7 mouse cellular contexts compared by ENCODE assay signal in the genomic region with DNA sequence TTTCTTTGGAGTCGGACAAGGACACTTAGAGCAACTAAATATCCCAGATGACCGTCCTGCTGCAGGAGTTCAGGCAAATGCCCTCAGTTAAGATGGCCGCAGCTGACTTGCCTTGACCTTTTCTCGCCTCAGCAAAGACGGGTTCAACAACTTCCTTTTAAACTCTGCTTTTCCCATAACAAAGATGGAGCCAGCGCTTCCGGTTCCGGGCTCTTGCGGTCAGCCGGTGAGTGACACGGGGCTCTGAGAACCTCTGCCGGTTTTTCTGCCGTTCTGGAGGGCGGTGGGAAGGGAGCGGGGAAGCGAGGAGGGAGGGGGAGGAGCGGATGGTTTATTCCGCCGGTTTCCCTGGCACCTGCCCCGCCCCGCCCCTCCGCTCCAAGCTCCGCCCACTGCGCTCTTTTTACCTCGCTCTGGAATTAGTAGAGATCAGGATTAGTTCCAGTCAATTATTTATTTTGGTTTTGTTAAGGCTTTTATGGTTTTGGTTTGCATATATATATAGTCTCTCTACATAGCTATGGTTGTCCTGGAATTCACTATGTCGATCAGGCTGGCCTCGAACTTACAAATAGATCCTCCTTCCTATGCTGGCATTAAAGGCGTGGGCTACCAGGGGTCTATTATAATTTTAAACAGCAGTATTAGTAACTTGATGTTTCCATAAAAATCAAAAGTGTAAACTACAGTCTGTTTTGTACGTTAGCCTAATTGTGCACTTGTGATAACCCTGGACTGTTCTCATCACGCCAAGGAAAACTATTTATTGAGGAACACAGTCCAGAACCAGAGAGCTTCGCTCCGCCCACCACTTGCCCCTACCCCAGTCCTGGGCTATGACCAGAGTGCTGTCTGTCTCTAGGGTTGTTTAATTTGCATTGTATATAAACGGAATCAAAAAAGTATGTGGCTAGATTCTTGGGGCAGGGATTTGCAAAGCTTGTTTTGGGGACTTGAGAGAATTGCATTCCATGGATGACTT. TPM values are rescaled to one million over a fixed set of nuclear protein-coding genes. Genes with fewer than 3 reads are reported as not detected.
DNase-seq lines count a peak whose midpoint lies in the region; ATAC-seq lines count a peak whose summit lies in the region.

A gene (plus strand): TSS at position 176 of the 982 bp plus-strand sequence.

- no peaks in the 10 kb centered on the region for H3K27me3 ChIP-seq in intestine, embryonic 16.5 days (replicated peaks; ENCODE audit: control insufficient read depth, insufficient read depth, low read length)
- H3K27me3 ChIP-seq in midbrain, embryonic 11.5 days (ENCODE audit: control insufficient read depth, insufficient read depth, low read length): no peaks in the 10 kb centered on the region

- H3K27ac ChIP-seq in intestine, embryonic 16.5 days (ENCODE audit: low read length): peak within 1 kb of the TSS; percentile 78
- no peak within 1 kb of the TSS for H3K27ac ChIP-seq in midbrain, embryonic 11.5 days (ENCODE audit: low read depth, low read length)

- intact Hi-C loops in left cerebral cortex, postnatal 36 days (cut with DNase I): loop anchor here (2.0 kb wide), 2 partner anchors 80 to 110 kb away; no protein-coding TSS in a partner anchor

- peak within 1 kb of the TSS; percentile 65 for H3K9ac ChIP-seq in intestine, embryonic 16.5 days (ENCODE audit: low read depth, low read length)
- peak within 1 kb of the TSS; percentile 52 for H3K9ac ChIP-seq in midbrain, embryonic 11.5 days (ENCODE audit: low read length)

- ATAC-seq in intestine, embryonic 16.5 days: peak; percentile 94
- ATAC-seq in midbrain, embryonic 11.5 days (ENCODE audit: low FRiP score): peak; percentile 94

- peak; percentile 93 for DNase-seq in adrenal gland, adult 8-10 months
- peak; percentile 87 for DNase-seq in embryo, embryonic 9.5 days (ENCODE audit: extremely low spot score)
- DNase-seq in gastrocnemius, postnatal 4 days (ENCODE audit: low spot score in 2 of 2): peak; percentile 61 to 84
- peak; percentile 85 to 90 for DNase-seq in left cerebral cortex, postnatal 36 days (ENCODE audit: low spot score in 2 of 2)
- DNase-seq in midbrain, embryonic 11.5 days (ENCODE audit: low spot score, missing footprints): peak; percentile 97
- peak; percentile 95 for DNase-seq in skeletal muscle tissue, adult 2 months (ENCODE audit: low read depth, low spot score)

- H3K4me3 ChIP-seq in intestine, embryonic 16.5 days (ENCODE audit: low read length): peak within 1 kb of the TSS; percentile 60
- H3K4me3 ChIP-seq in midbrain, embryonic 11.5 days (ENCODE audit: low read depth, low read length): peak within 1 kb of the TSS; percentile 48

- WGBS in intestine, embryonic 16.5 days: 6% methylated on average over 33 of the region's 33 CpGs
- WGBS in midbrain, embryonic 11.5 days: 10% methylated on average over 33 of the region's 33 CpGs

- no peaks in the 10 kb centered on the region for H3K9me3 ChIP-seq in intestine, embryonic 16.5 days (ENCODE audit: control insufficient read depth, low read length)
- no peaks in the 10 kb centered on the region for H3K9me3 ChIP-seq in midbrain, embryonic 11.5 days (ENCODE audit: control insufficient read depth, low read length)

- H3K4me2 ChIP-seq in intestine, embryonic 16.5 days (ENCODE audit: low read depth, low read length): peak within 1 kb of the TSS; percentile 57
- peak within 1 kb of the TSS; percentile 43 for H3K4me2 ChIP-seq in midbrain, embryonic 11.5 days

- H3K36me3 ChIP-seq in intestine, embryonic 16.5 days (ENCODE audit: control insufficient read depth, insufficient read depth, low read length): no peaks in the 10 kb centered on the region
- no peaks in the 10 kb centered on the region for H3K36me3 ChIP-seq in midbrain, embryonic 11.5 days (ENCODE audit: control insufficient read depth, insufficient read depth, low read length)

- peaks cover 3% of the 10 kb centered on the region; the same call in 1 of the 2 replicates for H3K4me1 ChIP-seq in intestine, embryonic 16.5 days (ENCODE audit: control insufficient read depth, insufficient read depth, low read length)
- no peaks in the 10 kb centered on the region; the same call in 1 of the 2 replicates for H3K4me1 ChIP-seq in midbrain, embryonic 11.5 days (ENCODE audit: control insufficient read depth, insufficient read depth, low read length)

RNA-seq across cellular contexts. Expression of the gene that starts here (rescaled TPM):
- total RNA-seq in adrenal gland, adult 8-10 months (2022): 10 to 100 TPM; 10.7 to 12.1 (median 11.9) TPM
- total RNA-seq in gastrocnemius, postnatal 4 days (2021): 1 to 10 TPM; 4.4 to 5.6 TPM
- 13.7 and 15.2 TPM in 2 replicates for polyA plus RNA-seq in intestine, embryonic 16.5 days (2015; fragmentation: Nextera tagmentation; extraction: Ambion mirVana)
- 10 to 100 TPM; 10.2 to 10.9 TPM for total RNA-seq in left cerebral cortex, postnatal 36 days (2021)
- 17.9 and 20.5 TPM in 2 replicates for polyA plus RNA-seq in midbrain, embryonic 11.5 days (2014; fragmentation: Nextera tagmentation; extraction: Ambion mirVana)
